Mouse (Mus musculus) kidney, postnatal 4 days (tissue): ENCODE data around the gene Kcnq1.

Source experiments
- DNase-seq, 2 experiments: peaks; one replicate each; pipeline ENCODE4 v3.0.0; 2021; ENCODE audit warnings: mixed read lengths in 2 of 2

Kcnq1 gene

GRCm38 (mm10) chr7:143325051-143325450 lies 218.9 kb downstream of the Kcnq1 start:
- DNase-seq: no peak

- DNase-seq: no peak
These were observed 222.2 kb downstream of the Kcnq1 start for GRCm38 (mm10) chr7:143328185-143328915.

- DNase-seq: no peak
These were observed 223.1 kb downstream of the Kcnq1 start for GRCm38 (mm10) chr7:143329110-143329810.

- no peak for DNase-seq
These were observed 226.9 kb downstream of the Kcnq1 start for GRCm38 (mm10) chr7:143333040-143333439.

- DNase-seq: peak in 1 of 2 experiments; percentile 24
These were observed 227.4 kb downstream of the Kcnq1 start for GRCm38 (mm10) chr7:143333604-143334003.

GRCm38 (mm10) chr7:143338690-143339089 lies 232.5 kb downstream of the Kcnq1 start:
- peak in 1 of 2 experiments; percentile 52 for DNase-seq

GRCm38 (mm10) chr7:143340601-143341281 lies 234.6 kb downstream of the Kcnq1 start:
- peak; percentile 29 to 40 for DNase-seq

GRCm38 (mm10) chr7:143341301-143341980 lies 235.3 kb downstream of the Kcnq1 start:
- peak in 1 of 2 experiments; percentile 45 for DNase-seq

GRCm38 (mm10) chr7:143343781-143344306 lies 237.7 kb downstream of the Kcnq1 start:
- peak; percentile 37 to 62 for DNase-seq

GRCm38 (mm10) chr7:143349287-143349686 lies 243.1 kb downstream of the Kcnq1 start:
- no peak for DNase-seq

- DNase-seq: no peak
These were observed 243.7 kb downstream of the Kcnq1 start for GRCm38 (mm10) chr7:143349848-143350247.

GRCm38 (mm10) chr7:143355831-143356230 lies 249.7 kb downstream of the Kcnq1 start:
- no peak for DNase-seq

- no peak for DNase-seq
These were observed 250.9 kb downstream of the Kcnq1 start for GRCm38 (mm10) chr7:143357109-143357508.

GRCm38 (mm10) chr7:143357831-143358230 lies 251.7 kb downstream of the Kcnq1 start:
- no peak for DNase-seq

- DNase-seq: no peak
These were observed 253.6 kb downstream of the Kcnq1 start for GRCm38 (mm10) chr7:143359762-143360161.

- DNase-seq: no peak
These were observed 254.6 kb downstream of the Kcnq1 start for GRCm38 (mm10) chr7:143360776-143361175.

GRCm38 (mm10) chr7:143364092-143364832 lies 258.1 kb downstream of the Kcnq1 start:
- no peak for DNase-seq

GRCm38 (mm10) chr7:143364969-143365839 lies 259.0 kb downstream of the Kcnq1 start:
- peak; percentile 52 to 56 for DNase-seq

GRCm38 (mm10) chr7:143367366-143368266 lies 261.5 kb downstream of the Kcnq1 start:
- peak in 1 of 2 experiments; percentile 40 for DNase-seq

- DNase-seq: no peak
These were observed 262.1 kb downstream of the Kcnq1 start for GRCm38 (mm10) chr7:143368267-143368643.
